Mouse (Mus musculus) olfactory bulb, adult 2 months (tissue): ENCODE measurements around the gene Pak7.

ENCODE experiments used
- CTCF ChIP-seq: fragments of 200-500 bp; IDR thresholded peaks from 2 replicates; pipeline ENCODE4 v1.5.1; 2012; ENCODE audit warnings: low read depth, mild to moderate bottlenecking, low read length, moderate library complexity; ENCODE audit not compliant: insufficient read depth
- POLR2A ChIP-seq: fragments of 200-500 bp; IDR thresholded peaks from 2 replicates; pipeline ENCODE4 v1.6.1; 2012; ENCODE audit warnings: mild to moderate bottlenecking, low read depth, low read length, moderate library complexity; ENCODE audit not compliant: insufficient read depth

- TF ChIP-seq CTCF (no peak), POLR2A (no peak)
Observed at GRCm38 (mm10) chr2:136138451-136138850, 249.3 kb downstream of the Pak7 start.
